In genomic region chr6:51732298-51732895, GRCm38 (mm10) we compare ENCODE assay signal across 9 mouse cellular contexts.
A peak's percentile ranks its signal among the peaks of the same experiment; 100 is the strongest.
DNase-seq lines count a peak whose midpoint lies in the region; ATAC-seq and TF ChIP-seq lines count a peak whose summit lies in the region.
"Had no signal": no experiment of that assay in that cellular context is flagged by ENCODE, and none has a peak within 500 bp of the region (broad histone marks: within the 10 kb centered on the region; RNA-seq: fewer than 3 reads in every experiment).

No protein-coding gene starts in this region.

- no peak for TF ChIP-seq CTCF in forebrain, postnatal 0 days (IDR thresholded peaks at IDR 0.05; ENCODE audit: low read depth)

- no peak for ATAC-seq in forebrain, embryonic 11.5 days (replicated peaks; ENCODE audit: low FRiP score)
- ATAC-seq in forebrain, embryonic 12.5 days (ENCODE audit: low FRiP score) = no peak
- ATAC-seq in neural tube, embryonic 13.5 days (ENCODE audit: low read depth) = peak; percentile 28; the same call in 1 of the 2 replicates
- no peak for ATAC-seq in forebrain, postnatal 0 days

- DNase-seq in forebrain, embryonic 11.5 days (ENCODE audit: low spot score) = peak; percentile 34
- DNase-seq in neural tube, embryonic 10.5 days (ENCODE audit: extremely low spot score, low spot score) = no peak
- DNase-seq in forebrain, postnatal 0 days = peak; percentile 61
- DNase-seq in right cerebral cortex, postnatal 14 days = peak; percentile 24
- no peak for DNase-seq in embryo, embryonic 11 days
- DNase-seq in lung, postnatal 10 days = no peak
- DNase-seq: spleen, adult 18-20 months had no signal

- H3K4me3 ChIP-seq in forebrain, embryonic 11.5 days (ENCODE audit: low read depth, low read length) = no peak overlapping the region
- H3K4me3 ChIP-seq in forebrain, embryonic 12.5 days (replicated peaks) = no peak overlapping the region
- H3K4me3 ChIP-seq in neural tube, embryonic 13.5 days = no peak overlapping the region
- no peak overlapping the region for H3K4me3 ChIP-seq in forebrain, postnatal 0 days (ENCODE audit: low read depth, low read length)

- H3K36me3 ChIP-seq in forebrain, embryonic 11.5 days (ENCODE audit: control insufficient read depth, insufficient read depth, low read length) = no peaks in the 10 kb centered on the region
- H3K36me3 ChIP-seq in forebrain, embryonic 12.5 days (replicated peaks) = no peaks in the 10 kb centered on the region
- H3K36me3 ChIP-seq in neural tube, embryonic 13.5 days = no peaks in the 10 kb centered on the region
- H3K36me3 ChIP-seq in forebrain, postnatal 0 days (ENCODE audit: insufficient read depth) = no peaks in the 10 kb centered on the region

- H3K9me3 ChIP-seq in forebrain, embryonic 11.5 days (ENCODE audit: control insufficient read depth, low read length) = no peaks in the 10 kb centered on the region
- no peaks in the 10 kb centered on the region for H3K9me3 ChIP-seq in forebrain, embryonic 12.5 days
- no peaks in the 10 kb centered on the region for H3K9me3 ChIP-seq in neural tube, embryonic 13.5 days
- no peaks in the 10 kb centered on the region for H3K9me3 ChIP-seq in forebrain, postnatal 0 days (ENCODE audit: low read length)

- no peaks in the 10 kb centered on the region for H3K27me3 ChIP-seq in forebrain, embryonic 11.5 days (ENCODE audit: control insufficient read depth, insufficient read depth, low read length)
- H3K27me3 ChIP-seq in forebrain, embryonic 12.5 days = no peaks in the 10 kb centered on the region
- H3K27me3 ChIP-seq in neural tube, embryonic 13.5 days = no peaks in the 10 kb centered on the region
- H3K27me3 ChIP-seq in forebrain, postnatal 0 days (ENCODE audit: insufficient read depth, low read length) = no peaks in the 10 kb centered on the region

- WGBS in forebrain, embryonic 11.5 days = 86% methylated on average over 11 of the region's 11 CpGs
- WGBS in forebrain, embryonic 12.5 days = 85% methylated on average over 11 of the region's 11 CpGs
- WGBS in neural tube, embryonic 13.5 days = 69% methylated on average over 11 of the region's 11 CpGs
- 47% methylated on average over 11 of the region's 11 CpGs for WGBS in forebrain, postnatal 0 days

- no peak overlapping the region for H3K4me2 ChIP-seq in forebrain, embryonic 11.5 days (ENCODE audit: low read depth, low read length, severe bottlenecking)
- H3K4me2 ChIP-seq in forebrain, embryonic 12.5 days = no peak overlapping the region
- H3K4me2 ChIP-seq in neural tube, embryonic 13.5 days = no peak overlapping the region
- H3K4me2 ChIP-seq in forebrain, postnatal 0 days (ENCODE audit: low read depth) = no peak overlapping the region

- no peak overlapping the region for H3K9ac ChIP-seq in forebrain, embryonic 11.5 days (ENCODE audit: low read length)
- H3K9ac ChIP-seq in forebrain, embryonic 12.5 days = no peak overlapping the region
- no peak overlapping the region for H3K9ac ChIP-seq in neural tube, embryonic 13.5 days
- H3K9ac ChIP-seq in forebrain, postnatal 0 days = no peak overlapping the region

- H3K4me1 ChIP-seq in forebrain, embryonic 11.5 days (replicated peaks; ENCODE audit: control insufficient read depth, insufficient read depth, low read length) = 0 out of 2 replicates have a peak, but pooled peaks cover 3% of the 10 kb centered on the region
- peaks cover 19% of the 10 kb centered on the region for H3K4me1 ChIP-seq in forebrain, embryonic 12.5 days
- peaks cover 47% of the 10 kb centered on the region for H3K4me1 ChIP-seq in neural tube, embryonic 13.5 days (replicated peaks)
- peaks cover 7% of the 10 kb centered on the region for H3K4me1 ChIP-seq in forebrain, postnatal 0 days (ENCODE audit: insufficient read depth)

- H3K27ac ChIP-seq in forebrain, embryonic 11.5 days (ENCODE audit: low read depth, low read length) = no peak overlapping the region
- no peak overlapping the region for H3K27ac ChIP-seq in forebrain, embryonic 12.5 days
- 0 out of 2 replicates have a peak overlapping the region, but pooled peaks have one; percentile 34 for H3K27ac ChIP-seq in neural tube, embryonic 13.5 days (replicated peaks)
- peak overlapping the region; percentile 67 for H3K27ac ChIP-seq in forebrain, postnatal 0 days (ENCODE audit: low read depth, low read length)

Comparison
In these comparisons a context has a peak if more than half of its experiments do, and no peak if none do; other contexts are left out.
1. H3K27ac ChIP-seq: peak in neural tube, embryonic 13.5 days (single experiment) and forebrain, postnatal 0 days (single experiment); none in forebrain, embryonic 11.5 days (single experiment) and forebrain, embryonic 12.5 days (single experiment).
2. DNase-seq: peak in forebrain, embryonic 11.5 days (single experiment), forebrain, postnatal 0 days (single experiment) and right cerebral cortex, postnatal 14 days (single experiment); none in neural tube, embryonic 10.5 days (single experiment), embryo, embryonic 11 days (single experiment) and lung, postnatal 10 days (single experiment).